Mouse (Mus musculus) erythroblast, embryonic 14.5 days (primary cell): ENCODE data around the gene Reg3a.

ENCODE experiments used
- GATA1 ChIP-seq: IDR thresholded peaks from 2 replicates; pipeline ENCODE4 v1.6.1; 2012; ENCODE audit warnings: low read length, inconsistent platforms, mixed read lengths
- TAL1 ChIP-seq: IDR thresholded peaks from 3 replicates; pipeline ENCODE4 v1.6.1; 2012; ENCODE audit warnings: low read length, inconsistent platforms, mixed read lengths

DNA sequence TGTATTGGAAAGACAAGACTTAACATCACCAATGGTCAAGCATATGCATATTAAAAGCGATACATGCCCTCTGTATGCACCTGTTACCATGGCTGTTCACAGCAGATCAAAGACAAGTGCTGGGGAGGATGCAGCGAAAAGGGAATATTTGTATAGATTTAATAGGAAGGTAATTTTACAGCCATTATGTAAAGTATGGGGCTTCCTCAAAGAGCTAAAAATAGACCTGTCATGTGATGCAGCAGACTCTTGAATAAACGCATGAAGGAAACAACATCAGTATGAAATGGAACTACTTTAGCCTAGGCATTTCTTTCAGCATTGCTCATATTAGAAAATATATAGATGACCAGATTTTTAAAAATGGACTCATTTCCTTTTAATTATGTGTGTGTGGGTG lies 5.1 kb downstream of the Reg3a start:
- TF ChIP-seq GATA1 (no peak), TAL1 (no peak)
